Mouse (Mus musculus): ENCODE measurements at regions not wholly inside any gene's neighbourhood (a gene's known extent, or its start where the extent isn't known, plus 50 kb on each side); places are given as distances from the start of the nearest gene placed in this dataset.

- H3K4me1 ChIP-seq = no peaks in the 10 kb centered on the region
- H3K9me3 ChIP-seq (replicated peaks) = no peaks in the 10 kb centered on the region
- H3K27ac ChIP-seq = no peak overlapping the region
- no peak for ATAC-seq (replicated peaks; ENCODE audit: low FRiP score)
- no peaks in the 10 kb centered on the region for H3K27me3 ChIP-seq
- no peak overlapping the region for H3K9ac ChIP-seq
- no peaks in the 10 kb centered on the region for H3K36me3 ChIP-seq
- H3K4me3 ChIP-seq (replicated peaks) = no peak overlapping the region
- H3K4me2 ChIP-seq = no peak overlapping the region
These were observed 303.6 kb downstream of the Otol1 start for GRCm38 (mm10) chr3:70311055-70311454.

GRCm38 (mm10) chr3:70312034-70312433, 304.6 kb downstream of the Otol1 start:
- WGBS = 88% methylated on average over 3 of the region's 3 CpGs
- no peaks in the 10 kb centered on the region for H3K9me3 ChIP-seq (replicated peaks)
- H3K4me3 ChIP-seq (replicated peaks) = no peak overlapping the region
- H3K27ac ChIP-seq = no peak overlapping the region
- H3K27me3 ChIP-seq = no peaks in the 10 kb centered on the region
- no peak for ATAC-seq (replicated peaks; ENCODE audit: low FRiP score)
- no peaks in the 10 kb centered on the region for H3K36me3 ChIP-seq
- no peak overlapping the region for H3K4me2 ChIP-seq
- H3K4me1 ChIP-seq = no peaks in the 10 kb centered on the region
- H3K9ac ChIP-seq = no peak overlapping the region

- no peak overlapping the region for H3K4me3 ChIP-seq (replicated peaks)
- H3K4me2 ChIP-seq = no peak overlapping the region
- no peaks in the 10 kb centered on the region for H3K27me3 ChIP-seq
- no peak overlapping the region for H3K9ac ChIP-seq
- H3K27ac ChIP-seq = no peak overlapping the region
- H3K9me3 ChIP-seq (replicated peaks) = no peaks in the 10 kb centered on the region
- no peaks in the 10 kb centered on the region for H3K36me3 ChIP-seq
- ATAC-seq (replicated peaks; ENCODE audit: low FRiP score) = peak; percentile 69
- WGBS = 42% methylated on average over 7 of the region's 7 CpGs
- no peaks in the 10 kb centered on the region for H3K4me1 ChIP-seq
These were observed 305.9 kb downstream of the Otol1 start for GRCm38 (mm10) chr3:70313119-70313868.

GRCm38 (mm10) chr3:70314239-70314638, 306.8 kb downstream of the Otol1 start:
- Histone ChIP-seq H3K4me1 (no peaks in the 10 kb centered on the region), H3K4me2 (no peak overlapping the region), H3K9me3 (replicated peaks) (no peaks in the 10 kb centered on the region), H3K27ac (no peak overlapping the region), H3K27me3 (no peaks in the 10 kb centered on the region), H3K36me3 (no peaks in the 10 kb centered on the region), H3K4me3 (replicated peaks) (no peak overlapping the region), H3K9ac (no peak overlapping the region)
- ATAC-seq (replicated peaks; ENCODE audit: low FRiP score) = no peak
- WGBS = 92% methylated on average over 4 of the region's 4 CpGs

- no peaks in the 10 kb centered on the region for H3K4me1 ChIP-seq
- 90% methylated on average over 2 of the region's 2 CpGs for WGBS
These were observed 311.0 kb downstream of the Otol1 start for GRCm38 (mm10) chr3:70318377-70318776.

GRCm38 (mm10) chr3:70319139-70319538, 311.7 kb downstream of the Otol1 start:
- no peak overlapping the region for H3K4me2 ChIP-seq
- no peak for ATAC-seq (replicated peaks; ENCODE audit: low FRiP score)
- H3K4me3 ChIP-seq (replicated peaks) = no peak overlapping the region
- no peaks in the 10 kb centered on the region for H3K27me3 ChIP-seq
- 87% methylated on average over 3 of the region's 3 CpGs for whole genome bisulfite sequencing
- no peaks in the 10 kb centered on the region for H3K36me3 ChIP-seq
- H3K4me1 ChIP-seq = no peaks in the 10 kb centered on the region
- H3K9ac ChIP-seq = no peak overlapping the region
- H3K9me3 ChIP-seq (replicated peaks) = no peaks in the 10 kb centered on the region
- no peak overlapping the region for H3K27ac ChIP-seq

More at GRCm38 (mm10) chr3:70318377-70318776, 311.0 kb downstream of the Otol1 start:
- Histone ChIP-seq H3K27ac (no peak overlapping the region), H3K4me2 (no peak overlapping the region), H3K36me3 (no peaks in the 10 kb centered on the region), H3K4me3 (replicated peaks) (no peak overlapping the region), H3K9ac (no peak overlapping the region), H3K9me3 (replicated peaks) (no peaks in the 10 kb centered on the region), H3K27me3 (no peaks in the 10 kb centered on the region)
- ATAC-seq (replicated peaks; ENCODE audit: low FRiP score) = no peak

- ATAC-seq (replicated peaks; ENCODE audit: low FRiP score) = no peak
- no peaks in the 10 kb centered on the region for H3K9me3 ChIP-seq (replicated peaks)
- H3K9ac ChIP-seq = no peak overlapping the region
These were observed 313.8 kb downstream of the Otol1 start for GRCm38 (mm10) chr3:70321161-70321657.

GRCm38 (mm10) chr3:70324692-70325091, 317.3 kb downstream of the Otol1 start:
- Histone ChIP-seq H3K4me2 (no peak overlapping the region), H3K4me1 (no peaks in the 10 kb centered on the region), H3K27me3 (no peaks in the 10 kb centered on the region), H3K9me3 (replicated peaks) (no peaks in the 10 kb centered on the region), H3K36me3 (no peaks in the 10 kb centered on the region), H3K4me3 (replicated peaks) (no peak overlapping the region), H3K9ac (no peak overlapping the region), H3K27ac (no peak overlapping the region)
- 53% methylated on average over 2 of the region's 2 CpGs for WGBS
- ATAC-seq (replicated peaks; ENCODE audit: low FRiP score) = no peak

More at GRCm38 (mm10) chr3:70321161-70321657, 313.8 kb downstream of the Otol1 start:
- H3K27me3 ChIP-seq = no peaks in the 10 kb centered on the region
- H3K36me3 ChIP-seq = no peaks in the 10 kb centered on the region
- H3K27ac ChIP-seq = no peak overlapping the region
- no peak overlapping the region for H3K4me2 ChIP-seq
- no peak overlapping the region for H3K4me3 ChIP-seq (replicated peaks)
- no peaks in the 10 kb centered on the region for H3K4me1 ChIP-seq
